Mouse (Mus musculus) kidney, embryonic 14.5 days (tissue): ENCODE measurements at regions not wholly inside any gene's neighbourhood (a gene's known extent, or its start where the extent isn't known, plus 50 kb on each side); places are given as distances from the start of the nearest gene placed in this dataset.

Source experiments
- ATAC-seq: fragments of 200-750 bp; cut with Nextera tagmentation; 2 replicates; pipeline ENCODE4 v1.8.0; 2017; ENCODE audit warnings: moderate number of reproducible peaks, mild to moderate bottlenecking, moderate TSS enrichment, moderate library complexity; ENCODE audit not compliant: low FRiP score, low TSS enrichment
- H3K27ac ChIP-seq: fragments of 300-500 bp; sonication (generic); 2 replicates; pipeline ENCODE4 v1.5.1; 2014; ENCODE audit warnings: low read depth, mild to moderate bottlenecking, low read length, moderate library complexity, mixed read lengths
- H3K27me3 ChIP-seq: fragments of 300-500 bp; sonication (generic); 2 replicates; pipeline ENCODE4 v1.6.1; 2014; ENCODE audit warnings: mild to moderate bottlenecking, low read length; ENCODE audit not compliant: control insufficient read depth, insufficient read depth
- H3K36me3 ChIP-seq: fragments of 300-500 bp; sonication (generic); 2 replicates; pipeline ENCODE4 v1.6.1; 2014; ENCODE audit warnings: low read length, mixed read lengths; ENCODE audit not compliant: control insufficient read depth, insufficient read depth
- H3K4me1 ChIP-seq: fragments of 300-500 bp; sonication (generic); 2 replicates; pipeline ENCODE4 v1.6.1; 2014; ENCODE audit warnings: low read length, mixed read lengths; ENCODE audit not compliant: control insufficient read depth, insufficient read depth
- H3K4me2 ChIP-seq: fragments of 300-500 bp; sonication (generic); replicated peaks from 2 replicates; pipeline ENCODE4 v1.6.1; 2014; ENCODE audit warnings: low read depth, mild to moderate bottlenecking, low read length
- H3K4me3 ChIP-seq: fragments of 300-500 bp; sonication (generic); 2 replicates; pipeline ENCODE4 v1.5.1; 2014; ENCODE audit warnings: mild to moderate bottlenecking, low read length
- H3K9ac ChIP-seq: fragments of 300-500 bp; sonication (generic); 2 replicates; pipeline ENCODE4 v1.6.1; 2014; ENCODE audit warnings: low read depth, mild to moderate bottlenecking, low read length, moderate library complexity
- H3K9me3 ChIP-seq: fragments of 300-500 bp; sonication (generic); 2 replicates; pipeline ENCODE4 v1.6.1; 2016; ENCODE audit warnings: low read length; ENCODE audit not compliant: control insufficient read depth

DNA sequence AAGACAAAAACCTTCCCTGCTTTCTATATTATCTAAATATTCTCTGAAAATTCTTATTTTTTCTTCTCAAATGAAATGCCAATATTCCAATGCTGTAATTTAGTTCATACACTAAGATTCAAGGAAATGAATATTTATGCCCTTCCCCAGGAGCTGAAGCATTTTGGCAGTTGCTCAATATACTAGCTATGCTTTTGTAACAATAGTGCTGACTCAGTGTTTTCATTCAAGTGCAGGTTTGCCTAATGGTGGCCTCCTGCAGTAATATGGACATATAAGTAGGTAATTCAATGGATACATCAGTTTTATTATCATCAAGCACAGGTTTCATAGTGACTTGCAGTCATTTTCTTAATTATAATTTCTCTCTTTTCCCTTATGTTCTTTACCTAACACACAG lies 1437.3 kb downstream of the Naaladl2 start:
- no peak overlapping the region for H3K27ac ChIP-seq
- ATAC-seq = no peak
- no peak overlapping the region for H3K4me3 ChIP-seq
- no peaks in the 10 kb centered on the region for H3K4me1 ChIP-seq
- H3K36me3 ChIP-seq = no peaks in the 10 kb centered on the region
- no peaks in the 10 kb centered on the region for H3K9me3 ChIP-seq
- no peaks in the 10 kb centered on the region for H3K27me3 ChIP-seq
- no peak overlapping the region for H3K4me2 ChIP-seq
- H3K9ac ChIP-seq = no peak overlapping the region
